Mouse (Mus musculus) limb, embryonic 13.5 days (tissue): Measurements from ENCODE around the gene Gzme. TPM values are rescaled to one million over a fixed set of nuclear protein-coding genes. Genes with fewer than 3 reads are reported as not detected.
"Not testable (repeated sequence)": the region's sequence is repeated elsewhere in the genome, so short reads cannot be mapped to it uniquely, and the experiment has no call there.

Experiments used
- ATAC-seq: fragments of 200-750 bp; cut with Nextera tagmentation; 2 replicates; pipeline ENCODE4 v1.8.0; 2017; ENCODE audit warnings: low read depth, moderate number of reproducible peaks, moderate TSS enrichment; ENCODE audit not compliant: low FRiP score
- H3K27ac ChIP-seq: fragments of 300-500 bp; sonication (generic); 2 replicates; pipeline ENCODE4 v1.5.1; 2015; ENCODE audit warnings: inconsistent platforms, mild to moderate bottlenecking, moderate library complexity
- H3K27me3 ChIP-seq: fragments of 300-500 bp; sonication (generic); 2 replicates; pipeline ENCODE4 v1.6.1; 2015; ENCODE audit warnings: mild to moderate bottlenecking, inconsistent platforms
- H3K36me3 ChIP-seq: fragments of 300-500 bp; sonication (generic); 2 replicates; pipeline ENCODE4 v1.6.1; 2015; ENCODE audit warnings: inconsistent platforms, mild to moderate bottlenecking, moderate library complexity
- H3K4me1 ChIP-seq: fragments of 300-500 bp; sonication (generic); 2 replicates; pipeline ENCODE4 v1.6.1; 2015; ENCODE audit warnings: inconsistent platforms
- H3K4me2 ChIP-seq: fragments of 300-500 bp; sonication (generic); replicated peaks from 2 replicates; pipeline ENCODE4 v1.6.1; 2015; ENCODE audit warnings: inconsistent platforms, mild to moderate bottlenecking, moderate library complexity
- H3K4me3 ChIP-seq: fragments of 300-500 bp; sonication (generic); 2 replicates; pipeline ENCODE4 v1.5.1; 2015; ENCODE audit warnings: moderate library complexity, mild to moderate bottlenecking, inconsistent platforms
- H3K9ac ChIP-seq: fragments of 300-500 bp; sonication (generic); 2 replicates; pipeline ENCODE4 v1.6.1; 2015; ENCODE audit warnings: mild to moderate bottlenecking, inconsistent platforms
- H3K9me3 ChIP-seq: fragments of 300-500 bp; sonication (generic); 2 replicates; pipeline ENCODE4 v1.6.1; 2016; ENCODE audit warnings: inconsistent platforms
- WGBS: fragments of 180-500 bp; shearing (Covaris S2); methylation state at CpG from one replicate; pipeline ENCODE4 v1.1.7; 2015; 5-methylcytosine and 5-hydroxymethylcytosine counted together
- polyA plus RNA-seq: library from polyadenylated mRNA; unstranded; fragments of >200 nt; fragmentation: Nextera tagmentation; extraction: Ambion mirVana; gene quantifications from 2 replicates; pipeline ENCODE4 v1.2.1, GENCODE M21; 2015

Gzme gene
- polyA plus RNA-seq = not detected in 2 replicates

DNA sequence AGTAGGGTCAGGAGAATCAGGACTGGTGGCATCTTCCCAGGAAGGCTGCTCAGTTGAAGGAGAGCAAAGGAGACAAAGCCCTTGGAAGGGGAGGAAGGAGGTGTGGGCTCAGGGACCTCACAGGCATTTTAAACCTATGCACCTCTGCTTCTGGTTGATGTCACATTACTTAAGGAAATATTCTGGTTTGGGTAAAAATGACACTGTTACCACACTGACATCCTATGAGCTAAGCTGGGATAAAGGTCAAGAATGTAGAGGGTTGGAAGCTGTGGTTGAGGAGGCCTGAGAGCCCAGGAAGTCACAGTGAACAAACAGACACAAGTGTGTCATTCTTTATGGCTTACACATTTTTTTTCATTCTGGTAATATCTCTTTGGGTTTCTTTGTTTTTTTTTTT, at the start of gene Gzme:
TSS of gene Gzme (minus strand) at position 101 of the 400 bp plus-strand sequence.
- Histone ChIP-seq H3K4me3 (no peak within 1 kb of the TSS), H3K9ac (no peak within 1 kb of the TSS), H3K27me3 (no peaks in the 10 kb centered on the region), H3K27ac (no peak within 1 kb of the TSS), H3K9me3 (no peaks in the 10 kb centered on the region), H3K36me3 (no peaks in the 10 kb centered on the region), H3K4me2 (no peak within 1 kb of the TSS), H3K4me1 (no peaks in the 10 kb centered on the region)
- no peak for ATAC-seq

- 85% methylated on average over 6 of the region's 6 CpGs for WGBS
- Histone ChIP-seq H3K4me2 (no peak overlapping the region), H3K27me3 (no peaks in the 10 kb centered on the region), H3K36me3 (no peaks in the 10 kb centered on the region), H3K4me3 (no peak overlapping the region), H3K9me3 (no peaks in the 10 kb centered on the region), H3K27ac (no peak overlapping the region), H3K4me1 (no peaks in the 10 kb centered on the region), H3K9ac (no peak overlapping the region)
- no peak for ATAC-seq
Observed at GRCm38 (mm10) chr14:56168009-56168408, 47.6 kb upstream of the Gzme start.

DNA sequence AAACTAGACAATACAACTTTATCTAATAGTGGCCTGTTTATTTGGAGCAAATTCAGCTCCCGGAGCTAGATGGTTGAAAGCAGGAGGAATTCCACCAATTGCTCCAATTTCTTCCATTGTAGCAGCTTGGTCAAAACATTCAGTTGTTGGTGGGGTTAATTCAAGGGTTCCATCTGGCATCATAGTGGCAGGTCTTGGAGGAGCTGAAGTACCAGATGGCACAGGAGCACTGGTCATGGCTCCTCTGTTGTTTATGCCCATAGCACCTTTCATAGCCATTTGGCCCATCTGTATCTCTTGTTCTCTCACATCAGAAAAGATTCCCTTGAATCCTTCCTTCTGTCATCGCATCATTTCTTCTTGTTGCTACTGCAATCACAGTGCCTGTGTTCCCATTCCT, 41.7 kb upstream of the Gzme start:
- no peak overlapping the region for H3K4me2 ChIP-seq
- no peak for ATAC-seq
- no peaks in the 10 kb centered on the region for H3K9me3 ChIP-seq
- H3K27ac ChIP-seq = no peak overlapping the region
- H3K9ac ChIP-seq = no peak overlapping the region
- no peaks in the 10 kb centered on the region for H3K36me3 ChIP-seq
- no peak overlapping the region for H3K4me3 ChIP-seq
- no peaks in the 10 kb centered on the region for H3K27me3 ChIP-seq
- H3K4me1 ChIP-seq = no peaks in the 10 kb centered on the region
- WGBS = 88% methylated on average over 2 of the region's 2 CpGs

- not testable (repeated sequence) for H3K36me3 ChIP-seq, H3K4me2 ChIP-seq, H3K27ac ChIP-seq, ATAC-seq, H3K9ac ChIP-seq, H3K4me3 ChIP-seq, H3K27me3 ChIP-seq, H3K9me3 ChIP-seq, H3K4me1 ChIP-seq
- whole genome bisulfite sequencing = 85% methylated on average over 2 of the region's 2 CpGs
Observed at GRCm38 (mm10) chr14:56159479-56159878, 39.1 kb upstream of the Gzme start, which contains the start of gene Gzmg. TSS of gene Gzmg (minus strand) at chr14:56159579.

- H3K9ac ChIP-seq = no peak overlapping the region
- H3K27me3 ChIP-seq = no peaks in the 10 kb centered on the region
- H3K4me3 ChIP-seq = no peak overlapping the region
- no peak for ATAC-seq
- H3K4me1 ChIP-seq = no peaks in the 10 kb centered on the region
- no peak overlapping the region for H3K4me2 ChIP-seq
- no peaks in the 10 kb centered on the region for H3K36me3 ChIP-seq
- H3K27ac ChIP-seq = no peak overlapping the region
- 63% methylated on average over 2 of the region's 2 CpGs for WGBS
- no peaks in the 10 kb centered on the region for H3K9me3 ChIP-seq
Observed at GRCm38 (mm10) chr14:56155340-56155739, 34.9 kb upstream of the Gzme start.

DNA sequence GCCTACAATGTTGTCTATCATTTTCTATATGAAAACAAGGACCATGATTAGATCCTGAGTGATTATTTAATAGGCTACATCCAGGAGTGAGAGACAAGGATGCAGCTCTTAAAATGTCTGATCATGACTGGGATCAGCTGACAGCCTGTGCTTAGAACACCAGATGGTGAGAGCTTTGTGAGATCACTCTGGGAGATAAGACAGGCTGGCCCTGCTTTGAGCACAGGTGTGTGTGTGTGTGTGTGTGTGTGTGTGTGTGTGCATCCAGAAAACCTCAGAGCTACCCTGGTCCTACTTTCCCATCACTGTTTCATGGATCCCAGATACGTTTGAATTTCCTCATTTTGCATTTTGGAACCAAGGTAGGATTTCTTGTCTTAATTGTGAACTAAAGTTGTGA, 13.2 kb upstream of the Gzme start:
- WGBS = 83% methylated on average over 1 of the region's 1 CpGs
- ATAC-seq, H3K9me3 ChIP-seq, H3K4me2 ChIP-seq, H3K4me3 ChIP-seq, H3K9ac ChIP-seq, H3K36me3 ChIP-seq, H3K27me3 ChIP-seq, H3K4me1 ChIP-seq, H3K27ac ChIP-seq: not testable (repeated sequence)

DNA sequence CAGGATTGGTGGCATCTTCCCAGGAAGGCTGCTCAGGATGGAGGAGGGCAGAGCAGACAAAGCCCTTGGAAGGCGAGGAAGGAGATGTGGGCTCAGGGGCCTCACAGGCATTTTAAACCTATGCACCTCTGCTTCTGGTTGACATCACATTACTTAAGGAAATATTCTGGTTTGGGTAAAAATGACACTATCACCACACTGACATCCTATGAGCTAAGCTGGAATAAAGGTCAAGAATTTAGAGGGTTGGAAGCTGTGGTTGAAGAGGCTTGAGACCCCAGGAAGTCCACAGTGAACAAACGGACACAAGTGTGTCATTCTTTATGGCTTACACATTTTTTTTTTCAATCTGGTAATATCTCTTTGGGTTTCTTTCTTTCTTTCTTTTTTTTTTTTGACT, 12.1 kb upstream of the Gzme start, which contains the start of gene Gzmd:
TSS of gene Gzmd (minus strand) at position 101 of the 400 bp plus-strand sequence.
- H3K36me3 ChIP-seq, H3K27me3 ChIP-seq, H3K9me3 ChIP-seq, H3K4me2 ChIP-seq, H3K4me3 ChIP-seq, H3K4me1 ChIP-seq, H3K9ac ChIP-seq, H3K27ac ChIP-seq, ATAC-seq: not testable (repeated sequence)
- WGBS = 78% methylated on average over 2 of the region's 2 CpGs

DNA sequence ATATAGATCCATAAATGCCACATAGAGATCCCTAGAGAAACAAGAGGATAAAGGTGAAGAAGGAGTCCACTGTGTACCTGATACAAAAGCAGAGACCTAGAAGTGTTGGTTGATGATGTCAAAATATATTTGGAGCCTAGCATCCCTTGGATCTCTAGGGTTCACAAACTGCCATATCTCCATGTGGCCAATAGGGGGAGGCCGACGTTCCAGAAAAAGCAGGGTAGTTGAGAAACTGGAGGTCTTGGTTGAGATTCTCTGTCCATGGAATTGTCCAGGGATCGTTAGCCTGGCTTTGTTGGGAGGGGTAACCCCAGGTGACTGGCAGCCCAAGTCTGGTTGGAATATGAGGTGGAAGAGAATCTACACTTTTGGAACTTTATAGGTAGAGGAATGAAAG, 7.9 kb upstream of the Gzme start:
- H3K9me3 ChIP-seq = no peaks in the 10 kb centered on the region
- H3K27me3 ChIP-seq = no peaks in the 10 kb centered on the region
- H3K4me2 ChIP-seq = no peak overlapping the region
- ATAC-seq = no peak
- no peaks in the 10 kb centered on the region for H3K36me3 ChIP-seq
- WGBS = 50% methylated on average over 3 of the region's 3 CpGs
- no peaks in the 10 kb centered on the region for H3K4me1 ChIP-seq
- no peak overlapping the region for H3K9ac ChIP-seq
- H3K27ac ChIP-seq = no peak overlapping the region
- H3K4me3 ChIP-seq = no peak overlapping the region

DNA sequence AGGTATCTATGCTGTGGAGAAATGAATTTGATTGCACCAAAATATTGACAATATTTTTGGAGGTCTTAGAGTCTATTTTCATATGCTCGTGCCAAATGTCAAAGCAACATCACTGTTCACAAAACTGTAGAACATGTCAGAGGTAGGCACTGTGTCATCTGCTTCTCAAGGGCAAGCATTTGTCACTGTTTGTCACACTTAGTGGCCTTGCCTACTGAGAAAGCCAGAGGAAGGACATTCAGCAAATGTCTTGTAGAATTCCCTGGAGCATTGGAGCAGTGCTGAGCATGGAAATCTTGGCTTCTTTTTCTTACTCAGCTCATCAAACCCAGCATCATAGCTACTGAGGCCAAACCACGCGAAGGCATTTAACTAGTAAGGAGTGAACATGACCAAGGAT, 3.1 kb upstream of the Gzme start:
- Histone ChIP-seq H3K27me3 (no peaks in the 10 kb centered on the region), H3K9me3 (no peaks in the 10 kb centered on the region), H3K4me1 (no peaks in the 10 kb centered on the region), H3K4me3 (no peak overlapping the region), H3K36me3 (no peaks in the 10 kb centered on the region), H3K4me2 (no peak overlapping the region), H3K9ac (no peak overlapping the region), H3K27ac (no peak overlapping the region)
- no peak for ATAC-seq
- WGBS = 82% methylated on average over 3 of the region's 3 CpGs

GRCm38 (mm10) chr14:56115531-56116310, 4.7 kb downstream of the Gzme start:
- H3K4me2 ChIP-seq, H3K27me3 ChIP-seq, H3K36me3 ChIP-seq, H3K4me3 ChIP-seq, H3K4me1 ChIP-seq, ATAC-seq, H3K9ac ChIP-seq, H3K9me3 ChIP-seq, H3K27ac ChIP-seq: not testable (repeated sequence)
- WGBS = 91% methylated on average over 33 of the region's 33 CpGs

GRCm38 (mm10) chr14:56105447-56106180, 14.8 kb downstream of the Gzme start:
- no peak overlapping the region for H3K27ac ChIP-seq
- ATAC-seq = no peak
- H3K9me3 ChIP-seq = no peaks in the 10 kb centered on the region
- H3K4me1 ChIP-seq = no peaks in the 10 kb centered on the region
- H3K27me3 ChIP-seq = no peaks in the 10 kb centered on the region
- H3K4me2 ChIP-seq = no peak overlapping the region
- no peak overlapping the region for H3K4me3 ChIP-seq
- WGBS = 77% methylated on average over 13 of the region's 13 CpGs
- no peak overlapping the region for H3K9ac ChIP-seq
- H3K36me3 ChIP-seq = no peaks in the 10 kb centered on the region

GRCm38 (mm10) chr14:56105016-56105415, 15.4 kb downstream of the Gzme start:
- Histone ChIP-seq H3K9ac (no peak overlapping the region), H3K4me1 (no peaks in the 10 kb centered on the region), H3K36me3 (no peaks in the 10 kb centered on the region), H3K4me3 (no peak overlapping the region), H3K9me3 (no peaks in the 10 kb centered on the region), H3K27me3 (no peaks in the 10 kb centered on the region), H3K4me2 (no peak overlapping the region), H3K27ac (no peak overlapping the region)
- 89% methylated on average over 5 of the region's 5 CpGs for WGBS
- no peak for ATAC-seq
